Mouse (Mus musculus) monocyte, adult 2 months (primary cell): ENCODE measurements around the gene Gapdh.
A peak's percentile ranks its signal among the peaks of the same experiment; 100 is the strongest.

Experiments
- DNase-seq, 2 experiments: peaks; one replicate each; pipeline ENCODE4 v3.0.0; 2022; ENCODE audit warnings: low spot score in 2 of 2, low read depth in 1 of 2

Gapdh gene

GRCm38 (mm10) chr6:125166051-125166751 lies at the start of gene Gapdh:
Gene Gapdh (minus strand): TSS chr6:125166467.
- no peak for DNase-seq

- peak; percentile 88 to 89 for DNase-seq
Measured at GRCm38 (mm10) chr6:125215148-125215954, 49.1 kb upstream of the Gapdh start, which contains the start of gene Vamp1. Gene Vamp1 (plus strand): TSS chr6:125215551.

- no peak for DNase-seq
Measured at GRCm38 (mm10) chr6:125213715-125214114, 47.4 kb upstream of the Gapdh start.

GRCm38 (mm10) chr6:125213129-125213528 lies 46.9 kb upstream of the Gapdh start:
- no peak for DNase-seq

GRCm38 (mm10) chr6:125212621-125213020 lies 46.4 kb upstream of the Gapdh start:
- DNase-seq, result no peak

- DNase-seq, result no peak
Measured at GRCm38 (mm10) chr6:125210436-125210835, 44.2 kb upstream of the Gapdh start.

- DNase-seq, result no peak
Measured at GRCm38 (mm10) chr6:125197166-125197565, 30.9 kb upstream of the Gapdh start.

GRCm38 (mm10) chr6:125196301-125196700 lies 30.0 kb upstream of the Gapdh start:
- DNase-seq, result no peak

GRCm38 (mm10) chr6:125195541-125196075 lies 29.3 kb upstream of the Gapdh start:
- DNase-seq, result no peak

- DNase-seq, result no peak
Measured at GRCm38 (mm10) chr6:125193390-125193789, 27.1 kb upstream of the Gapdh start.

- no peak for DNase-seq
Measured at GRCm38 (mm10) chr6:125192841-125193240, 26.6 kb upstream of the Gapdh start.

- peak; percentile 66 to 72 for DNase-seq
Measured at GRCm38 (mm10) chr6:125192016-125192714, 25.9 kb upstream of the Gapdh start.

- DNase-seq, result peak; percentile 89
Measured at GRCm38 (mm10) chr6:125191332-125192015, 25.2 kb upstream of the Gapdh start, which contains the start of the genes Ncapd2 and Mrpl51. Gene Ncapd2 (minus strand): TSS chr6:125191701. Gene Mrpl51 (plus strand): TSS chr6:125191801.

GRCm38 (mm10) chr6:125190816-125191215 lies 24.5 kb upstream of the Gapdh start:
- no peak for DNase-seq

GRCm38 (mm10) chr6:125186203-125186602 lies 19.9 kb upstream of the Gapdh start:
- no peak for DNase-seq

- no peak for DNase-seq
Measured at GRCm38 (mm10) chr6:125182133-125182532, 15.9 kb upstream of the Gapdh start.

- DNase-seq, result no peak
Measured at GRCm38 (mm10) chr6:125179601-125180000, 13.3 kb upstream of the Gapdh start.

- no peak for DNase-seq
Measured at GRCm38 (mm10) chr6:125175469-125175868, 9.2 kb upstream of the Gapdh start.

GRCm38 (mm10) chr6:125173256-125173655 lies 7.0 kb upstream of the Gapdh start:
- DNase-seq, result no peak

- no peak for DNase-seq
Measured at GRCm38 (mm10) chr6:125172474-125172873, 6.2 kb upstream of the Gapdh start.

- no peak for DNase-seq
Measured at GRCm38 (mm10) chr6:125170194-125170593, 3.9 kb upstream of the Gapdh start.
